Mouse (Mus musculus) cerebellum, adult 2 months (tissue): ENCODE results near the gene Irgc1.

Source experiments
- CTCF ChIP-seq: fragments of 200-500 bp; IDR thresholded peaks from 2 replicates; pipeline ENCODE4 v1.5.1; 2011; ENCODE audit warnings: low read depth, mild to moderate bottlenecking, control low read depth, low read length, moderate library complexity, borderline replicate concordance; ENCODE audit not compliant: insufficient read depth
- POLR2A ChIP-seq: fragments of 200-500 bp; IDR thresholded peaks from 2 replicates; pipeline ENCODE4 v1.6.1; 2011; ENCODE audit warnings: low read length, control low read depth, borderline replicate concordance; ENCODE audit not compliant: insufficient read depth

- no peak for TF ChIP-seq CTCF
- TF ChIP-seq POLR2A, result no peak
Observed at GRCm38 (mm10) chr7:24410123-24410522, 42.0 kb downstream of the Irgc1 start.
